Mouse (Mus musculus): ENCODE results near the gene Dhx29. TPM values are rescaled to one million over a fixed set of nuclear protein-coding genes. Genes with fewer than 3 reads are reported as not detected.

Gene Dhx29
- polyA plus RNA-seq, 1 experiment: 10.4 TPM

Other genes starting within 250 kb of the Dhx29 start
- gene Plpp1, start 126.7 kb upstream of the Dhx29 start, polyA plus RNA-seq (2012; fragmentation: generic; extraction: Trizol): 133 TPM
- gene Mtrex, start 56 bp upstream of the Dhx29 start, polyA plus RNA-seq (2012; fragmentation: generic; extraction: Trizol): 12.6 TPM
- 1.4 TPM for gene Ccno, start 60.3 kb downstream of the Dhx29 start, polyA plus RNA-seq (2012; fragmentation: generic; extraction: Trizol)
- not detected for gene Mcidas, start 66.4 kb downstream of the Dhx29 start, polyA plus RNA-seq (2012; fragmentation: generic; extraction: Trizol)
- gene Cdc20b, start 107.7 kb downstream of the Dhx29 start, polyA plus RNA-seq (2012; fragmentation: generic; extraction: Trizol): not detected
- 68.8 TPM for gene Gpx8, start 119.0 kb downstream of the Dhx29 start, polyA plus RNA-seq (2012; fragmentation: generic; extraction: Trizol)
- not detected for gene Gzma, start 173.5 kb downstream of the Dhx29 start, polyA plus RNA-seq (2012; fragmentation: generic; extraction: Trizol)

All from myocyte (in vitro differentiated cells).